Mouse (Mus musculus): ENCODE measurements at regions not wholly inside any gene's neighbourhood (a gene's known extent, or its start where the extent isn't known, plus 50 kb on each side); places are given as distances from the start of the nearest gene placed in this dataset.
A peak's percentile ranks its signal among the peaks of the same experiment; 100 is the strongest.

DNA sequence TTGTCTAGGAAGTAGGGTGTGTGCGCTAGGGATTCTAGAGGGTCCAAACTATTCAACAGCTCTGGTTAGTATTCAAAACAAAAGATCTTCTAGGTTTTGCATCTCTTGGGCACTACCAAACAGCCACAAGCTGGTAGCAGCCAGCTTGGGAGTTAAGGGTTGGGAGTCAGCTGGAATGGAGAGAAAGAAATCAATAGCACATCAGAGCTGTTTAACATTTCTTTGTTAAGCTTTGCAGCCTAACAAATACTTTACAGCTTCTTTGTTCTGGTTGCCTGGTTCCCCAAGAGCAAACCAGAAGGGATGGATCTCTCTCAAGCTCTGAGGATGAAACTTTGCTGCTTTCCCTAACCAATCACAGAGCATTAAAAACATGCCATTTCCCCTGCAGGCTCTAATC is 162.3 kb upstream of the Atp5g3 start:
- Histone ChIP-seq H3K27ac (ENCODE audit: low read depth) (no peak overlapping the region), H3K4me2 (ENCODE audit: low read depth, low read length) (no peak overlapping the region), H3K27me3 (ENCODE audit: control insufficient read depth, insufficient read depth, low read length) (no peaks in the 10 kb centered on the region), H3K4me1 (ENCODE audit: control insufficient read depth, insufficient read depth) (0 out of 2 replicates have a peak, but pooled peaks cover 5% of the 10 kb centered on the region), H3K36me3 (replicated peaks; ENCODE audit: control insufficient read depth, insufficient read depth, low read length) (no peaks in the 10 kb centered on the region), H3K4me3 (ENCODE audit: low read depth, low read length) (no peak overlapping the region), H3K9ac (replicated peaks; ENCODE audit: low read depth, low read length) (no peak overlapping the region), H3K9me3 (replicated peaks; ENCODE audit: control insufficient read depth, low read length) (no peaks in the 10 kb centered on the region)
- no peak for DNase-seq (ENCODE audit: low spot score)
- TF ChIP-seq EP300 (IDR thresholded peaks at IDR 0.05; ENCODE audit: low read depth) (no peak), CTCF (IDR thresholded peaks at IDR 0.05; ENCODE audit: low read depth) (no peak)
- WGBS: 91% methylated on average over 1 of the region's 1 CpGs
- no peak for ATAC-seq (ENCODE audit: insufficient read depth, low read depth)

GRCm38 (mm10) chr2:74066652-74067051 is 155.5 kb upstream of the Atp5g3 start:
- ATAC-seq (ENCODE audit: insufficient read depth, low read depth) (peak; percentile 63), DNase-seq (ENCODE audit: low spot score) (peak; percentile 80)
- peak; percentile 94 for TF ChIP-seq CTCF (IDR thresholded peaks at IDR 0.05; ENCODE audit: low read depth)
- no peak for TF ChIP-seq EP300 (IDR thresholded peaks at IDR 0.05; ENCODE audit: low read depth)
- 2% methylated on average over 11 of the region's 11 CpGs for WGBS
- no peaks in the 10 kb centered on the region for H3K27me3 ChIP-seq (ENCODE audit: control insufficient read depth, insufficient read depth, low read length)
- no peak overlapping the region for H3K4me2 ChIP-seq (ENCODE audit: low read depth, low read length)
- no peaks in the 10 kb centered on the region for H3K36me3 ChIP-seq (replicated peaks; ENCODE audit: control insufficient read depth, insufficient read depth, low read length)
- H3K4me3 ChIP-seq (ENCODE audit: low read depth, low read length): no peak overlapping the region
- no peaks in the 10 kb centered on the region for H3K9me3 ChIP-seq (replicated peaks; ENCODE audit: control insufficient read depth, low read length)
- H3K27ac ChIP-seq (ENCODE audit: low read depth): no peak overlapping the region
- H3K4me1 ChIP-seq (ENCODE audit: control insufficient read depth, insufficient read depth): no peaks in the 10 kb centered on the region
- H3K9ac ChIP-seq (replicated peaks; ENCODE audit: low read depth, low read length): no peak overlapping the region

GRCm38 (mm10) chr2:74064369-74064768 is 153.2 kb upstream of the Atp5g3 start:
- no peaks in the 10 kb centered on the region for H3K36me3 ChIP-seq (replicated peaks; ENCODE audit: control insufficient read depth, insufficient read depth, low read length)
- no peak for DNase-seq (ENCODE audit: low spot score)
- TF ChIP-seq EP300 (IDR thresholded peaks at IDR 0.05; ENCODE audit: low read depth) (no peak), CTCF (IDR thresholded peaks at IDR 0.05; ENCODE audit: low read depth) (no peak)
- no peak overlapping the region for H3K27ac ChIP-seq (ENCODE audit: low read depth)
- ATAC-seq (ENCODE audit: insufficient read depth, low read depth): no peak
- H3K9me3 ChIP-seq (replicated peaks; ENCODE audit: control insufficient read depth, low read length): no peaks in the 10 kb centered on the region
- no peak overlapping the region for H3K4me3 ChIP-seq (ENCODE audit: low read depth, low read length)
- H3K27me3 ChIP-seq (ENCODE audit: control insufficient read depth, insufficient read depth, low read length): no peaks in the 10 kb centered on the region
- H3K4me2 ChIP-seq (ENCODE audit: low read depth, low read length): no peak overlapping the region
- WGBS: 72% methylated on average over 9 of the region's 9 CpGs
- no peaks in the 10 kb centered on the region for H3K4me1 ChIP-seq (ENCODE audit: control insufficient read depth, insufficient read depth)
- no peak overlapping the region for H3K9ac ChIP-seq (replicated peaks; ENCODE audit: low read depth, low read length)

DNA sequence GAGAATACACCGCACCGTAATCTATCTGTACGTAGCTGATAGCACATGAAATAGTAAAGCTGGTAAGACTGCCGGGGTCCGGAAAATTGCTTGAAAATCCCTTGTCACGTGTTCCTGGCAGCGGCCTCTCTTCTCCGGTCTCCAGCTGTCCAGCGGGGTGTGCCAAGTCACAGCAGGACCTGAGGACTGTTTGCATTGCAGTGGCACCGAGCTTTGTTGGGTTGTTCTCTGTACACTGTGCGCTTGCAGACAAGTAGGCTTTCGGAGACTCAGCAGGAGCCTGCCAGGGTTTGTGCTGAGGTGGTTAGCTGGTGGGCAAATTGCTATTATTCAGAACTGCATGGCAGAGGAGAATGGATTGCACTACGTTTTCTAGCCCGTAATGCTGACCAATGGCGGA is 152.7 kb upstream of the Atp5g3 start:
- no peak for ATAC-seq (ENCODE audit: insufficient read depth, low read depth)
- Histone ChIP-seq H3K4me3 (ENCODE audit: low read depth, low read length) (no peak overlapping the region), H3K27me3 (ENCODE audit: control insufficient read depth, insufficient read depth, low read length) (no peaks in the 10 kb centered on the region), H3K27ac (ENCODE audit: low read depth) (no peak overlapping the region), H3K9ac (replicated peaks; ENCODE audit: low read depth, low read length) (no peak overlapping the region), H3K9me3 (replicated peaks; ENCODE audit: control insufficient read depth, low read length) (no peaks in the 10 kb centered on the region), H3K36me3 (replicated peaks; ENCODE audit: control insufficient read depth, insufficient read depth, low read length) (no peaks in the 10 kb centered on the region), H3K4me2 (ENCODE audit: low read depth, low read length) (no peak overlapping the region), H3K4me1 (ENCODE audit: control insufficient read depth, insufficient read depth) (no peaks in the 10 kb centered on the region)
- no peak for TF ChIP-seq EP300 (IDR thresholded peaks at IDR 0.05; ENCODE audit: low read depth)
- no peak for TF ChIP-seq CTCF (IDR thresholded peaks at IDR 0.05; ENCODE audit: low read depth)
- WGBS: 77% methylated on average over 15 of the region's 15 CpGs
- DNase-seq (ENCODE audit: low spot score): no peak

DNA sequence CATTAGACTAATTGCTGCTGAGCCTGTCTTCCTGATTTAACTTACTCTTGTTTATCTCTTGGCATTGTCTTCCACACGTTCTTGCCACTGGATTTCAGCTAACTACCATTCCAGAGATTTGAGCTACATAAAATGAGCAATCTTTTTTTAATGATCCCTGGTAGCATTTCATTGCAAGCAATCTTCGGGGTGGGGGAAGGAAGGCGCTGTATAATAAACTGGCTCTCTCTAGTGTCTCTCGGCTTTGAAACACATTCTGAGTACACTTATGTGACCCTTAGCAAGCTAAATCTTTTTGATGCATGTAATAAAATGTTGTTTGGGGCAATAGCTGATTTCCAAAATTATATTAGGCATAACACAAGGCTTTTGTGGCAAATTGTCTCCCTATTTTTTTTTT is 152.2 kb upstream of the Atp5g3 start:
- no peak overlapping the region for H3K4me2 ChIP-seq (ENCODE audit: low read depth, low read length)
- no peaks in the 10 kb centered on the region for H3K36me3 ChIP-seq (replicated peaks; ENCODE audit: control insufficient read depth, insufficient read depth, low read length)
- 69% methylated on average over 4 of the region's 4 CpGs for WGBS
- no peaks in the 10 kb centered on the region for H3K27me3 ChIP-seq (ENCODE audit: control insufficient read depth, insufficient read depth, low read length)
- ATAC-seq (ENCODE audit: insufficient read depth, low read depth) (no peak), DNase-seq (ENCODE audit: low spot score) (no peak)
- no peaks in the 10 kb centered on the region for H3K4me1 ChIP-seq (ENCODE audit: control insufficient read depth, insufficient read depth)
- TF ChIP-seq EP300 (IDR thresholded peaks at IDR 0.05; ENCODE audit: low read depth): no peak
- TF ChIP-seq CTCF (IDR thresholded peaks at IDR 0.05; ENCODE audit: low read depth): no peak
- H3K4me3 ChIP-seq (ENCODE audit: low read depth, low read length): no peak overlapping the region
- H3K9ac ChIP-seq (replicated peaks; ENCODE audit: low read depth, low read length): no peak overlapping the region
- no peak overlapping the region for H3K27ac ChIP-seq (ENCODE audit: low read depth)
- no peaks in the 10 kb centered on the region for H3K9me3 ChIP-seq (replicated peaks; ENCODE audit: control insufficient read depth, low read length)

- Histone ChIP-seq H3K4me2 (ENCODE audit: low read depth, low read length) (no peak overlapping the region), H3K27ac (ENCODE audit: low read depth) (no peak overlapping the region), H3K27me3 (ENCODE audit: control insufficient read depth, insufficient read depth, low read length) (no peaks in the 10 kb centered on the region), H3K9ac (replicated peaks; ENCODE audit: low read depth, low read length) (no peak overlapping the region), H3K4me1 (ENCODE audit: control insufficient read depth, insufficient read depth) (no peaks in the 10 kb centered on the region), H3K4me3 (ENCODE audit: low read depth, low read length) (no peak overlapping the region), H3K9me3 (replicated peaks; ENCODE audit: control insufficient read depth, low read length) (no peaks in the 10 kb centered on the region), H3K36me3 (replicated peaks; ENCODE audit: control insufficient read depth, insufficient read depth, low read length) (no peaks in the 10 kb centered on the region)
- ATAC-seq (ENCODE audit: insufficient read depth, low read depth) (no peak), DNase-seq (ENCODE audit: low spot score) (no peak)
- WGBS: 68% methylated on average over 6 of the region's 6 CpGs
- TF ChIP-seq CTCF (IDR thresholded peaks at IDR 0.05; ENCODE audit: low read depth) (no peak), EP300 (IDR thresholded peaks at IDR 0.05; ENCODE audit: low read depth) (no peak)
Observed at GRCm38 (mm10) chr2:74042430-74042829, 131.3 kb upstream of the Atp5g3 start.

Measured in heart, postnatal 0 days (tissue).